Mouse (Mus musculus) embryonic fibroblast, embryonic 13.5 days (primary cell): ENCODE measurements around the gene Lrit3.

ENCODE experiments used
- CTCF ChIP-seq: IDR thresholded peaks from 2 replicates; pipeline ENCODE4 v1.5.1; 2011; ENCODE audit warnings: mild to moderate bottlenecking, control low read depth, low read length, moderate library complexity, borderline replicate concordance; ENCODE audit not compliant: insufficient read depth
- POLR2A ChIP-seq: IDR thresholded peaks from 2 replicates; pipeline ENCODE4 v1.6.1; 2011; ENCODE audit warnings: low read depth, mild to moderate bottlenecking, control low read depth, low read length, moderate library complexity

DNA sequence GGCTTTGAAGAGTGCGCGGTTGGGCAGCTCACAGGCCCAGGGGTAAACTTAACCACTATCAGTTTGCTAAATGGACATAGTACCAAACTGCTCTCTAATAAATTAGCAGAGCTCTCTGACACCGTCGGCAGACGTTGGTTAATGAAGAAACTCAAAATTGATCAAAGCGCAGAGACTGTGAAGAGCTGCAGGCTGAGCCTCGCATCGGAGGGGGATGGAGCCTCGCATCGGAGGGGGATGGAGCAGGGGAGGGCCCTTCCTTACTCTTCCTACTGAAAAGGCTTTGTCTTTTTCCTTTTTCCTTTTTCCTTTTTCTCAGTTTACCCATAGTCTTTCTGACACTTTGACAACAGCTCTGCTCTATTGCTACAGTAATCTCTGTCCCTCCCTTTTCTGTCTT is 22.4 kb downstream of the Lrit3 start:
- TF ChIP-seq POLR2A (no peak), CTCF (no peak)
